Mouse (Mus musculus) thymus, postnatal 14 days (tissue): Measurements from ENCODE around the gene Chst8.
A peak's percentile ranks its signal among the peaks of the same experiment; 100 is the strongest.

Experiments
- DNase-seq: peaks from one replicate; pipeline ENCODE4 v3.0.0; 2021

Gene Chst8

DNA sequence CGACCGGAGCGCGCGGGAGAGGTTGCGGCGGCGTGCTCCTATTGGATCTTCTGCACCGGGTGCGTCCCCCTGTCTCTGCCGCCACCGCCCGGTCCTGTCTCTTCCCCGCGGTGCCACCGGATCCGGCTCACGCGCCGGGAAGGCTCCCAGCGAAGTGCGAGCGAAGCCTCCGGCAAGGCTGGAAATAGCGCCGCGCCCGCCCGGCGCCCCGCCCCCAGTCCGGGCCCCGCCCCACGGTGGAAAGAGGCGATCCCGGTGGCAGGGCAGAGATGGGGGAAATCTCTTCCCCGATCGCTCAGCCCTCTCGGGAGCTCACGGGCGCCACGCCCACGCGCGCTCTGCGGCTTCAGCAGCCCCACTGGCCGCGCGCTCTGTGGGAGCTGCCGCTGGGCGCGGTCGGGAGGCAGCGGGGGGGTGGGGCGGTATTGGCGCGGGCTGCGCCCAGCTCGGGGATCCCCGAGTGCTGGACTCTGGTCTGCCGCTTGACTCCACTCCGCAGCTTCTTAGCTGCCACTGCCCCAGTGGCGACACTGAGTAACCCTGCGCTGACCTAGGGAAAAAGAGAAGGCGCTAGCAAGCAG, at the start of gene Chst8:
Gene Chst8 (minus strand): TSS at position 181 of the 581 bp plus-strand sequence.
- DNase-seq, result no peak

DNA sequence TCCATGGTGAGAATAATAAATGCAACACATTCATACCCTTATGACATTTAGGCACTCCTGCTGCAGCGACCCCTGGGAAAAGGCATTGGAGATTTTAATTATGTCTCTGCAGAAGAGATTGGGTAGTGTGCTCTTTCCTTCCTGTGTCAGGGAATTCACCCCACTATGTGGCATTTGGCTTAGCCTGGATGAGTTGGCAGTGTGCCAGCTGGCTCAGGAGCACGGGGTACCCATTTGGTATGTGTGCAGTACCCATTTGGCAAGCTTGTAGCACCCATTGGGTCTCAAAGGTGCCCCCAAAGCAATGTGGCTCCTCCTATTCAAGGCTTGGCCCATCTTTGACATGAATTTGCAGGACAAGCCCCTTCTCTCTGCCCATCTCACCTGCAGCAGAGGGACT, 45.8 kb upstream of the Chst8 start:
- no peak for DNase-seq

DNA sequence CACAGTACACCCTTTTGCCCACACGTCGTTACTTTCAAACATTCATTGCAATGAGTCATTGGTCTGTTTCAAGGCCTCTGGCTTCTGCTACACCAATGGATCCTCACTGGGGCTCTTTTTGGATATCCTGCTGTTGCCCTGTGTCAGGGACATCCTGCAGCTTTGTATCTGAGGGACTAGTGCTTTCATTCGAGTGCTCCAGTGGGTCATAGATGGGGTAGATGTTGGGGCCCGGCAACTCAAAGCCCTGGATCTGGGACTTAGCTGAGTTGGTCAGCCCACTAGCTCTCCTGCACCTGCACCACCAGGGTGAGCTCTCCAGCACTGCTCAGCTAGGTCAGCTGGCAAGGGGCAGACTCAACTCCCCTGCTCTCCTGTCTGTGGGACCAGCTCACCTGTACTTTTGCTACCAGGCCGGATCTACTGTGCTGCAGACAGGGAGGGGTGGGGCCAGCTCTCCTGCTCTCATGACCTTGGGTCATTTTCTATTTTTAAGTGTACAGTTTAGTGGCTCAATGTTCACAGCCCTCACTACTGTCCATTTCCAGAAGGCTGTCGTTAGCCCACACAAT, 42.4 kb upstream of the Chst8 start:
- DNase-seq, result no peak

DNA sequence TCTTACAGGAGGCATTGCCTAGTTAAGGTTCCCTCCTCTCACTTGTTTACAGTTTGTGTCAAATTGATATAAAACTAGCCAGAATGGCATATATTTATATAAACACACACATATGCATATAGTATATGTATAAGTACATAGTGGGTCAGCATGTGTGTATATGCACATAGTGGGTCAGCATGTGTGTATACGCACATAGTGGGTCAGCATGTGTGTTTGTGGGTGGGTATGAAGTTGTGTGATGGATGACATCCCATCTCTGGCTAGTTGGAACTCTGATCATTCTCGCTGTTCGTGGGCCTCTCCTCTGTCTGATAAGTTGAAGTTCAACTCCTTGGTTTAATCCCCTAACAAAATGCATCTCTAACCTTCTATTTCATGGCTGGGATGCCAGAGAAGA, 40.9 kb upstream of the Chst8 start:
- DNase-seq, result no peak

DNA sequence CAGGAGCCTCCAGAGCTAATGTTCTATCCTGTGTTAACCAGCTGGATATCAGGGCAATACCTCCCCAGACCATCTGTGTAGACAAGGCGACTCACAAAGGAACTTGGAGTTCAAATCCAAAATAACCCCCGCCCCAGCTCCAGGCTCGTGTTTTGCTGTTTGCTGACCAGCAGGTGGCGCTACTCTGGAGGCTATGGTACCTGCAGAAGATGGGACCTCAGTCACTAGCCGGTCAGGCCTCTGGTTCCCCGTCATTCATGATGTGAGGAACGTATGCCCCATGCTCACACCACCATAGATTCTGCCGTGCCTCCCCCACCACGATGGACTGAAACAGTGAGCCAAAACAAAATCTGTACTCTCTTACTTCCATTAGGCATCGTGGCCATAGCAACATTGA, 37.1 kb upstream of the Chst8 start:
- DNase-seq, result peak; percentile 15

DNA sequence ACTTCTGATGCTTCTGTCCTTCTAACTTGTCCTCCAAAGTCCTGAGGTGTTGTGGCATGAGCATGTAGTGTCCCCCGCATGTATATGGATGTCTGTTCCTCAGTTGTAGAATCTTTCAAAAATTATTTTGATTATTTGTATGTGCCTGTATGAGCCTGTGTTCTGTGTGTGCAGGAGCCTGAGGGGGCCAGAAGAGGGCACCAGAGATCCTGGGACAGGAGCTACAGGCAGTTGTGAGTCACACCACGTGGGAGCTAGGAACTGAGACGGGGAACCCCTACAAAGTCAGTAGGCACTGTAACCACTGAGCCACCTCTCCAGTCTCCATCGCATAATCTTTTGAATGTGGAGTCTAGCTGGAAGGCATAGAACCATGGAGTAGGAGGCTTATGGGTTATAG, 36.3 kb upstream of the Chst8 start:
- no peak for DNase-seq

DNA sequence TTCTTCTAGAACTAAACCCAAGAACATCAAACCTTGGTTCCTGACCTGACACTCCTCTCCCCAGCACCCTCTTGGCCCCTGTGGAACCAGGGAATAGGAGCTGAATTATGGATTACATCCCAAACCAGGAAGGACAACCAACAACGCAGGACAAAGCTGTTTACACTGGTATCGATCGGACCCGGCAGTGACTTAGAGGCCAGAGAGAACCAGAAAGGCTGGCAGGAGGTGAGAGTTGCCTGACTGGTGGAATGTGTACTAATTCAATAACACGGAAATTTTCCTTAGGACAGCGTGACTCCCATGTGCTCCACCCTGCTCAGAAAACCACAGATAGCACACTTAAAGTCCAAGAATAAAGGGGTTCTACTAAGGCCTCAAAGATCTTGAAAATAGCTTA, 35.4 kb upstream of the Chst8 start:
- no peak for DNase-seq

DNA sequence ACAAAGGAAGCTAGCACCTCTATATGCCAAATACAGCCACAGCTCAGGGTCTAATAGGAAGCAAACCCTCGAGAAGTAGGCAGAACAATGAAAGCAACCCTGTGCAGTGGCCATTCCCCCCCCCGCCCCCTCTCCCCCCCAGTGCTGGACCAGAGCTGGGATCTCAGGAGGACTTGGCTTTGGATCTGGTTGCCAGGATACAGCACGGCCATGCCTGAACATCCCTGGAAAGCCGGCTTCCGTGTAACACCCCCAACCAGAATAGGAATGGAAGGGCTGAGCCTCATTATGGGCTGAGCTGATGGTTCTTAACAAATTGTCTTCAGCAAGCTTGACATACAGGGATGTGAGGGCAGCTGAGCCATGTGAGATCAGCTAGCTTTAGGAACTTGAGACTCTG, 34.9 kb upstream of the Chst8 start:
- no peak for DNase-seq

DNA sequence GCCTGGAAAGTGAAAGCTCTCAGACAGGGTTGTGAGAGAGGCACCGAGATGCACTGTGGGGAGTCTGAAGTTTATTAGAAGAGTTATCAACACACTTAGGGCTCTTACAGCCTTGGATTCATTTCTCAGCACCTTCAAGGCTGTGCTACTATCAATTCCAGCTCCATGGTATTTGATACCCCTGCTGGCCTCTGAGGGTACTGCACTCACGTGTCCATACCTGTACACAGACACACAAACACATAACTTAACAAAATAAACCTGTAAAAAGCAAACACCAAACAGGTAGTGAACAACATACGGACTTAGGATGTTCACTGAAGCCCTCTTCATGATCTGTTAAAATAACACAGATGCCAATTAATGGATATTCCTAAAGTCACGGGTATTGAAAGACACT, 26.2 kb upstream of the Chst8 start:
- DNase-seq, result no peak

DNA sequence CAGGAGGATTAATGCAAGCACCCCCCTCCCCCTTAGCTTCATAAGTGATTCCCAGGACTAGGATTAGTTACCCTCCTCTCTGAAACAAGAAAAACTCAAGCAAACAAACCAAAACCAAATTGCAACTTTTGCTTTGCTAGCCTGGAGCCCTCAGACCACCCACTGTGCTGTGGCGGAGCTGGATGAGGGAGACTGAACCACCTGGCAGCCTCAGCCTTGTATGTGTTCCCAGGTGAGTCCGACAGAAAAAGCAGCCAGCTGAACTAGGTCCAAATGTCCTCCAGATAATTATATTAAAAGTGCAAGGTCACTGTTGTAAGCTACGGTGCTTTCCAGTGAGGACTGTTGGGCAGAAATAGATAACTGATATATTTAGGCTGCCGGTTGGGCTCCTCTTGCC, 25.7 kb upstream of the Chst8 start:
- DNase-seq, result no peak

DNA sequence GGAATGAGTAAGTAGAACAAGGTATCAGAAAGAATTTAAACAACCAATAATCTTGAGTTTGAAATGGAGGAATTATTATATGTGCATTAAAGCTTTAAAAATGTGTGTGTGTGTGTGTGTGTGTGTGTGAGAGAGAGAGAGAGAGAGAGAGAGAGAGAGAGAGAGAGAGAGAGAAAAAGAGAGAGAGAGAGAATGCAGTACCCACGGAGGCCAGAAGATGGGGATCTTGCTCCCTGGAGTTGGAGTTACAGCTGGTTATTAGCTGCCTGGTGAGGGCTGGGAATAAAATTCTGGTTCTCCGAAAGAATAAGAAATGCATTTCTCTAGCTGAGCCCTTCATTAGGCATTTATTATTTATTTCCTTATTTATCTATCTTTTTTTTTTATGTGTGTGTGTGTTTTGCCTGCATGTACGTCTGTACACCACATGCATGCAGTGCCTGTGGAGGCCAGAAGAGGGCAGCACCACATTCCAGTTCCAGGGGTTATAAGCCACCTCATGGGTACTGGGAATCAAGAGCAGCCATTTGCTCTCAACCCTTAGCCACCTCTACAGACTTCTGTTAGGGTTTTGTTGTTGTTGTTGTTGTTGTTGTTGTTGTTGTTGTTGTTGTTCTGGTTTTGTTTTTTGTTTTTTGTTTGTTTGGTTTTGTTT, 13.9 kb upstream of the Chst8 start:
- peak; percentile 47 for DNase-seq

DNA sequence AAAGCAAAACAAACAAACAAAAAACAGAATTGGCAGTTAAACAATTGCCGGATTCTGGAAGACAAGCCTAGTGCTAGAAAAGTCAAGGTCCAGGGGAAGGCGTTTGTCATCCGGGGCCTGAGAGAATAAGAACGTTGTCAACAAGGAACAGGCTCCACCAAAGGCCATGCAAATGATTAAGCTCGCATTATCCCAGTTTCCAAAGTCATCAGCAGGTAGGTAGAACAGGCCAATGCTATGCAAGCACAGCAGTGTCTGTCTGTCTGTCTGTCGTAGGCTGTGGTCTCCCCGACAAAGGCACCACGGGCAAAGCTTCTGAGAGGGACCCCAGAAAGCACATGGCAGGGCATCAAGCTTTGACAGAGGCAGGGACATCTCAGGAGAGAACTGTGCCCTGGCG, 9.1 kb upstream of the Chst8 start:
- DNase-seq, result no peak

DNA sequence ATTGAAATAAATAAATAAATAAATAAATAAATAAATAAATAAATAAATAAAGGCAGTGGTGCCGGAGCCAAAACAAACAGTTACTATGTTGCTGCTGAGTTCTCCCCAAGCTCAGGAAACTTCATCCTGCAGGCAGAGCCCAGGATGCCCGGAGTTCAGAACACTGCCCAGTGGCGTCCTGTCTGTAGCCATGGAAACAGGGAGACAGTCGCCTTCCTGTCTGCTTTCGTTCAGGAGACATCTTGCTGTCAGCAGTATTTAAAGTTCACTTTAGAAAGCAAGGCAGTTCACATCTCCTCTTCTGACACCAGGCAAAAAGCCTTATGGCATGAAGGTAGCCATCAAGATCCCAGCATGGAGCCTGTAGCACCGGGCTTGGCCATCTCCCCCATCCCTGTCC, 8.0 kb upstream of the Chst8 start:
- DNase-seq, result no peak

DNA sequence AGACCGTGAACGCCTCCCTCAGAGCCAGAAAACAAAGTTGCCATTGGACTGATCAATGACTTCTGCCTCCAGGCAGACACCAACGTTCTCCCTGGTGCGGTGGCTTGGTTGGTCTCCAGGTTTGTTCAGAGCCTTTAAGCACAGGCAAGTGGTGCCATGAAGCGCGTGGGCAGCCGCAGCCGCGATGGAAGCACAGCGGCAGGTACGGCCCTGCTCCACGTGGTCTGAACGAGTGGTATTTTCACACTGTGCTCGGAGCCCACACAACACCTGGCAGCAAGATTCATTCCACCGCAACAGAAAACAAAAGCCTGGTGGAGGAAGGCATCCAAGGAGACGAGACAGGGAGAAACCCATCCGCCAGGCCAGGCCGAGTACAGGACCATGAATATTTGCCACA, 7.3 kb upstream of the Chst8 start:
- DNase-seq, result no peak

DNA sequence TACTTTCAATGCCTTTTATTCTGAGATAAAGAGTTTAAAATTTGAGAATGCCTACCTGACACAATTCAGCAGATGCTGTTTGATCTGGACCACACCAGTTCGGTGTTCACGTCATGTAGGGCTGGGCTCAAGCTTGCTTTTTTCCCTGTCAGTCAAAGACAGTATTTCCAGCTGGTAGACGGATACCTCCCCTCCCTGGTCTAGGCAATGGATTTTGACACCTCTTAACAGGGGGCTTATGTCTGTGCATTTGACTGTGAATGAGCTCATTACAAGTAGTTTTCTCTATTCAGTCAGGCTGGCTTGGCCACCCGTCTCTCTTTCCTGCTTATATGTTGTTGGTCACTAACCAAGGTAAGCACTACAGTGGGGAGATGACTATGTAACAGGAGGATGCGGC, 6.1 kb upstream of the Chst8 start:
- no peak for DNase-seq

DNA sequence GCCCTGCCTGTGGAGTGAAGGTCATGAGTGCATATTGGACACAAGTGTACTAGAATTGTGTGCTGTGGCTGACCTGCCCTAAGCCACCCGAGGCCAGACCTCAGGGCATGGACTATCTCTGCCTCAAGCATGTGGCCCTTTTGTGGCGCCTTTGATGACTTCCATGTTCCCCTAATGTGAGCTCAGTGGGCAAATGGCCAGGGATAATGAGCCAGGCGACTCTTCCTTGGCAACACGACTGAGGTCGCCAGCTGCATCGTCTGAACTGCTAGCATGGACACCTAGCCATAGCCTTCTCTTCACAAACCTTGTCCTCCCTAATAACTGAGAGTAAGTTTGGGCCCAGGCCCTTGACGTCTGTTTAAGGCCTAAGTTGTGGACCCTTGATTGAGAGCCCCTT, 4.5 kb upstream of the Chst8 start:
- no peak for DNase-seq

DNA sequence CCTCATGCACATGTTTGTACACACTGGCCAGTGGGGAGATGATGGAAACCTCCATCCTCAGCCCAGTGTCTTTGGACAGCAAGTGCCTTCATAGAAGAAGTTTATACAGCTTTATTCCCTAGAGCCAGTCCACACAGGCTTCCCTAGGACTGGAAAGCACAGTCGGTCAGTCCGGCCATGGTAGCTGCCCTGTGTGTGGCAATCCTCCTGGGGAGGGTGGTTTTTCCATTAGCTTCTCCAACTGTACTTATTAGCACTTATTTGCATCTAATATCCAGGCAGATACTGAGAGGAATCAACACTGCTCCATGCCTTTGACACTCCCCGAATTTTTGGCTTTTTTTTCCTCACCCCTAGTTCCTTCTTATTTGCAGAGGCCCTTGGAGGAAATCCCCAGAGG, 2.3 kb upstream of the Chst8 start:
- no peak for DNase-seq

DNA sequence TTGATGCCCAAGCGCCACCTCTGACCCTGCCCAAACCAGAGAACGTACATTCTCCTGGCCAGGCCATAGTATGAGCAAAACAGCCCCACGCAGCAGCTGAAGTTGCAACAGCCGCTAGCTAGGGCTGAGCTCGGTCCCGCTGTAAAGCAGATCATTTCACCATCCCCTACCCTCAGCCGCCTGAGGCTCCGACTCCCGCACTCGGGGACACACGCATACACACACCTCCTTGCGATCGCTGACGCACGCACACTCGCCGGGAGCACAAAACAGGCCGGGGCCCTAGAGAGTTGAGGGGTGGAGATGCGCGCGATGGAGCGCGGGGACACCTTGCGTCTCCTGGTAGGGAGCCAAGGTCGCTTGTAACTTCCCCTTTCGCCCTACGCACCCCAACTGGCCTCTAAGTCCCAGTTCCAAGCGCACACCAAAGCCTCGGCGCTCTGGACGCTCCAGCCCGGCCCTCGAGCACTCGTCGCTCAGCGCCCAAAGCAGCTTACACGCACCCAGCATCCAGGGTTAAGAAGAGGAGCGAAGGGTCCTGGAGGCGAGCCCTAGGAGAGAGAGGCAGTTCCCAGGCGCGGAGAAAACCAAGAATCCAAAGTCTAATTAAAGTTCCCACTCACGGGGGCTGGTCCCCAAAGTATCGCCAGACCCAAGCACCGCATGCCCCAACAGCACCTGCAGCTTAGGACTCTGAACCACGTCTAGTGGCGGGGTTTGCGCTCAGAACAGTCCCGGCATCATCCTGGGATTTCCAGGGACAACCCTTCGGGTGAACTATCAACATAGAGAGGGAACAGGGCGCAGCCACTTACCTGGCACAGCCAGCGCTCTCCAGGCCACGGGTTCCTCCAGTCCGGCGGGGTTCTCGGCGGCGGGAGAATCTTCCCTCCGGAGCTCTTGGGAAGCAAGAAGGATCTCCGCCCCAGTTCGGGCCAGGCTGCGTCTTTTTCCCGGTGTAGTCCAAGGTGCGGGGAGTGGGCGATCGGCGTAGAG, 682 bp downstream of the Chst8 start:
- no peak for DNase-seq

DNA sequence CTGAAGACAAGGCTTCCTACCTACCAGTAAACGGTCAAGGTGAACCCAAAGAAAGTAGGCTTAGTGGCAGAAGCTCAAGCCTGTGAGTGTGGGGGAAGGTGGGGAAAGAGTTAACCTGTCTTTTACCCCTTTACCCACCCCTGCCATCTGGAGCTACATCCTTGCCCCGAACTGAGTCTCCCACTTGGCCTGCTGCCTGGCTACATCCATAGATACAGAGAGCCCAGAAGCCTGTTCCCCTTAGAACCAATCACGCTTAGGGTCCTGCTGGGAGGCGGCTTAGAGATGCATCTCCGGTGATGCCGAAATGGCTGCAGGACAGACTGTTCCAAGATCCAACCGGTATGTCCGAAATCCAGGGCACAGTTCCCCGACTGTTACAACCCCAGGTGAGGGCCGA, 1.5 kb downstream of the Chst8 start:
- DNase-seq, result no peak

DNA sequence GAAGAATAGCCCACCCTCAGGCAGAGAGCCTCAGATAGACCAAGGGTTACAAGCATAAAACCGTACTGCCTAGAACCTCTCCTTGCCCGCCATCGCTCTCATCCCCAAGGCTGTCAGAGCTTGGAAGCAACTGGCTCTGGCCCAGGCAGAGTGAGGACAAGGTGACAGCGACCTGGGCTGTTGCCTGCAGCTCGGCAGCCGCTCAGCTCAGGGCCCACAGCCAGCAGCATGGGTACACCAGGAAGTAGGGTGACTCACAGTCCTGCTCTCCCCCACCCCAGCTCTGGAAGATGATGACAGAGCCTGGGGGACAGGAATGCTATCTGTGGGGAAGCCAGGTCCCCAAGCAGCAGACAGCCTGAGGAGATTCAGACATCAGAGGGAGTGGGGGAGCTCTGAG, 6.2 kb downstream of the Chst8 start:
- DNase-seq, result no peak

DNA sequence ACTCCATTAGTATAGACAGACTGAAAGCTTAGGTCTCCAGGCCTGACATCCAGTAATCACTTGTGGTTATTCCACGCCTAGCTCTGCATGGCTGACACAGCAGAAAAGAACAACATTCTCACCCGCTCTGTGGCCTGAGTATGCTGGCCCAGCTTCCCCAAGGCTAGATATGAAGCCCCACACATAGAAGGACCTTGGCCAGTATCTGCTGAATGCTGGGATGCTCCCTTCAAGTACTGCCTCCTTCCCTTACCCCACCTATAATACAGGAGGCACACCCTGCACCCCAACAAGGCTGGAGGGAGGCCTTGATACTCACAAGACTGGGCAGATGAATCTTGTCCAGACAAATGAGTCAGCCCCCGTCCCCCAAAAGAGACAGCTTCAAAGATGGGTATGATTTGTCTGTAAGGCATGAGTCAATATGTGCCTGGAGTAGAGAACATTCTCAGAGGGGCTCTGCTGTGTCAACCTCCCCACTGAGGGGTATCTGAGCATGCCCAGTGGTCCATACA, 6.8 kb downstream of the Chst8 start:
- no peak for DNase-seq

DNA sequence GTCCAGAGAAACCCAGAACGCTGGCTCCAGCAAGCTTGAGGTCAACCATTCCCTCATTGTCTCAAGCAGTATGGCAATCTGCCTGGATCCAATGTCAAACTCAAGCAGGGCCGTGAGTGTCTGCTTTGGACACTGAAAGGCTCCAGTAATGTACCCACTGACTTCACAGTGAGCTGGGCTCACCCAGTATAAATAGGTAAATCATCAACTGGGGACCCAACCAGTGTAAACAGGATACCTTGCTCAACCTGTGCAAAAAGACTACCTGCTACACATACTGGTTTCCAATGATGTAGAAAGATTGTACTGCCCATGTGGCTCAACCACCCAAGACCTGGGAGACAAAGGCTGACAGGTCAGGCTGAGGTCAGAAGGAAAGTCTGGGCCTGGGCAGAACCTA, 7.5 kb downstream of the Chst8 start:
- DNase-seq, result no peak

DNA sequence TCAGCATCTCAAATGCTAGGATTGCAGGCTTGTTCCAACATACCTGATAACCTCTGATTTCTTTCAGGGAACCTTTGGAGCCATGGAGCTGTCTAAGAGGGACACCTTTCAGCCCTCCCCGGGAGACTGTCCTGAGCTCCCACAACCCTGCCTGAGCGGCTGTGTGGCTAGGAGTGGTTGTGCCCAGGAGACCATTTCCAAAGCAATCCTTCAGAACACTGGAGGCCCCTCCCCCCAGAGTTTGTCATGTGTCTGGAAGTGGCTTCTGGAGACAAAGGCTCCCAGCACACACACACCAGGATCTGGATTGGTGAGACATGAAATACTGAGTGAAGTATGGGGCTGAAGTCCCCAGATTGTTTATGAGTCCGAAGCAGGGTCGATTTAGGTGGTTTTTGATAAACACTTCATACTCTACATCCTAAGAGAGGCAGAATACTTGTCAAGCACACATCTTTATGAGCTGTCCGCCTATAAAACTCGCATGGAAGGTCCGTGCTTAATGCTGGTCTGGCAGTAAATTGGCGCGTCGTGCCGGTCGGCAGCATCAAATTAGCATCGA, 12.5 kb downstream of the Chst8 start:
- DNase-seq, result no peak
